Mouse (Mus musculus): Measurements from ENCODE around the gene Nrarp.

Nrarp gene

GRCm38 (mm10) chr2:25196172-25196954, 15.8 kb downstream of the Nrarp start, which contains the start of gene Tor4a:
Gene Tor4a (minus strand): TSS chr2:25196886.
- peak; percentile 90 to 92 for DNase-seq

GRCm38 (mm10) chr2:25197191-25197590, 16.6 kb downstream of the Nrarp start:
- no peak for DNase-seq

GRCm38 (mm10) chr2:25197946-25198345, 17.4 kb downstream of the Nrarp start:
- DNase-seq, result no peak

DNA sequence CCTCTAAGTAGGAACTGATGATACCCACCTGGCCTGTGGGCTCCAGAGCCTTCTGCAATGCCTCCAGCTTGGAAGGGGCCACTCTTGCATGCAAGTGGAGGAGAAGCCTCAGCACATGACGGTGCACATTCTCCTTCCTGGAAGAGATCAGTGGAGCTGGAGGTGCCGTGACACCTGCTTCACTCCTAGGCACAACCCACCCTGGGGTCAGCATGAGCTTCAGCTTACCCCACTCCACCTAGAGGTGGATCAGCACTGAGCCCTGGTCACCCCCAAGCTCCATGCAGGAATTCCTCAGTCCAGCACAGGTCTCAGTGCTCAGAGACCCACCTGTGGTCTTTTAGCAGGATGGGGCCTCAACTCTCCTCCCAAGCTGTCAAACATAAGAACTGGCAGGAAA, 20.1 kb downstream of the Nrarp start:
- no peak for DNase-seq

DNA sequence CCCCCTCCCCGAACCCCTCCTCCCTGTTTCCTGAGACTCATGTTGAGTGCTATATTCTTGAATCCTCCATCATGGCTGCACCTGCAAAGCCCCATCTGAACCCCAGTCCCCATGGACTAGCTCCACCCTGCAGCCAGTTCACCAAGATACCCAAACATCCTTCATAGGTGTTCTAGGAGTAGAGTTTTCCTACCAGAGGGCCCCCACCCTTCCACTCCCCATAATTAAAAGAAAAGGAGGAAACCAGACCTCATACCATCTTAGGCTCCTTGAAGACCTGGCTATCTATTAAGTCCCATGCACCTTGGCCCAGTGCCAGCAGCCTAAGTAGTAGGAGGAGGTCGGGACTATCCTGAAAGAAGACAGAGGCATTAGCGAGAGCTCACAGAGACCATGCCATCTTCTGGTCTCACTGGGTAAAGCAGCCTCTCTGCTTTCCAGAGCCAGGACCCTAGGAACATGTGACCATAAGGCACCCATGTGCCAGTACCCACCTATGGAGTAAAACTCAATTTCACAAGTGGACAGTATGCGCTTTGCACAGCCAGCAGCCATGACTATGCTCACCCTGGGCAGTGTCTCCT, 23.2 kb downstream of the Nrarp start:
- no peak for DNase-seq

GRCm38 (mm10) chr2:25207593-25207992, 27.0 kb downstream of the Nrarp start:
- DNase-seq, result no peak

DNA sequence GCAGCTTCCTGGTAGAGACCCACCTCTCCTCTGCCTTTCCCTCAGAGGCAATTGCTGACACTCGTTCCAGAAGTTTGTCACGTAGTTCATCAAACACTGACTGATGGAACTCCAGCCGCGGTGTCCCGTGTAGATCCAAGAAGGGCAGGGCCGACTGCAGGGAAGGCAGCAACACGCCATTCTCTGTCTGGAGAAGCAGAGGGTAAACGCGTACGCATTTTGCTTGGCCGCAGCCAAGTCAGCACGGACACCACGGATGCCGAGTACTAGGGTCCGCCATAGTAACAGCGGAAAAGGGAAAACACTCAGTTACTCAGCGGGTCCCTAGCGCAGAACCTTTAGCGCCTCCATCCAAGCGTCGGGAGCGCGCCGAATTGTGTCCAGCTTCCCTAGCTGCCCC, 30.1 kb downstream of the Nrarp start:
- DNase-seq, result no peak

- peak; percentile 93 to 94 for DNase-seq
Observed at GRCm38 (mm10) chr2:25211121-25211670, 30.6 kb downstream of the Nrarp start, which contains the start of gene Nelfb. Gene Nelfb (minus strand): TSS chr2:25211489.

- no peak for DNase-seq
Observed at GRCm38 (mm10) chr2:25213266-25213865, 32.8 kb downstream of the Nrarp start.

DNA sequence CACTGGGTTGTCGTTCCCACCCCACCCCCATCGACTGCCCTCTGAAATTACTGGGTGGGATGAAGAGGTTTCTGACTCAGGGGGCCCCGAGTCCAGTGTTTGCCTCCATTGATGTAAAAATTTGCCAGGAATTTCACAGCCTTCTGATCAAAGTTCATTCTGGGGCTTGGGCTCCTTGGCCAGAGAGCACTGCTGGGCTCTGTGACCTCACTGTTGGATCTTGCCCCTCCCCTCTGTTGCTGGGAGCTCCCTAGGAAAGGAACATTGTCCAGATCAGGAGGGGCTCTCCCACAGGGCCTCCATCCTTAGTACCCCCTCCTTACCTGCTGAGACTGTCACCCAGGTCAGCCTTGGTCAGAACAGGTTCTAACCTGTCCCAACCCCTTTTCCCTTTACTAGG, 33.9 kb downstream of the Nrarp start, which contains the start of gene Stpg3:
Gene Stpg3, minus strand, starts transcription at position 194 of the 400 bp plus-strand sequence.
- DNase-seq, result no peak

GRCm38 (mm10) chr2:25217666-25218065, 37.1 kb downstream of the Nrarp start:
- no peak for DNase-seq

- DNase-seq, result no peak
Observed at GRCm38 (mm10) chr2:25218445-25218844, 37.9 kb downstream of the Nrarp start, which contains the start of gene Fam166a. Gene Fam166a (plus strand): TSS chr2:25218745.

GRCm38 (mm10) chr2:25221331-25221772, 40.8 kb downstream of the Nrarp start:
- DNase-seq, result no peak

DNA sequence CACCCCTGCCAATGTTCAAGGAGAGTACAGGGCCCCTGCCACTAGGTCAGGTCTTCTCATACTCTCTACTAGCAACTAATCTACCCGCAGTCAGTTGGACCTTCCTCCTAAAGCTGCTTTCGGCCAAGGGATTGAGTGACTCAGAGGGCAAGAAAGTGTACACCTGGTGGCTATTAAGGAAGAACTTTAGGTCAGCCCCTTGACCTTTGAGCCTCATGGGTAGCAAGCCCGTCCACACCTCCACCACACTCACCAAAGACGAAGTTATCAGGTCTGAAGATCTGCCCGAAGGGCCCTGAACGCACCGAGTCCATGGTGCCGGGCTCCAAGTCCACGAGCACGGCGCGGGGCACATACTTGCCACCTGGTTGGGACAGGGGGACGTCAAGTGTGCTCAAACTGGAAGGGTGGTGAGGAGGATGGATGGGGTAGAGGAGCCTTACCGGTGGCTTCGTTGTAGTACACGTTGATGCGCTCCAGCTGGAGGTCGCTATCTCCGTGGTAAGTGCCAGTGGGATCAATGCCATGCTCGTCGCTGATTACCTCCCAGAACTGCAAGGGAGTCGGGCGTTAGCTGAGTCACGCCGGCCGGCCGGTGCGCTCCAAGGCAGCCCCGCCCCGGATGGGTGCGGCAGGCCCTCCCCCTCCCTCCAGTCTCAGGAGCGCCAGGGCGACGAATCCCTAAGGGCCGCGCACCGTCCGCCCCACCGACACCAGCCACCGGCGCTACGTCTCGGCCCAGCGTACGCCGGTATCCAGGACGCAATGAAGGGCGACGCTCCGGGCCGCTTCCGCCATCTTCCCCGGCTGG, 43.3 kb downstream of the Nrarp start:
- peak in 1 of 2 experiments; percentile 79 for DNase-seq

DNA sequence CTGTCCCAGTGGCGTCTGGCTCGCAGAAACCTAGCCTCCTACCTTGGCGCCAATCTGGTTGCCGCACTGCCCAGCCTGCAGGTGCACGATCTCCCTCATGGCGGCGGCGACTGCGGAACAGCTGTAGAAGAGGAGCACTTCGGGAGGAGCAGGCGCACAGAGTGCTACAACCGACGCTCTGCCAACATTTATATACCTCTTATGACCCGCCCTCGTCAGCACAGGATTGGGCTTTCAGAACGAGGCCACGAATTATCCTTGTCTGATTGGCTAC, 43.9 kb downstream of the Nrarp start, which contains the start of gene Tubb4b:
Gene Tubb4b, minus strand, starts transcription at position 211 of the 274 bp plus-strand sequence.
- no peak for DNase-seq

GRCm38 (mm10) chr2:25224766-25225752, 44.5 kb downstream of the Nrarp start:
- peak; percentile 94 to 97 for DNase-seq

GRCm38 (mm10) chr2:25225811-25226379, 45.3 kb downstream of the Nrarp start:
- no peak for DNase-seq

- no peak for DNase-seq
Observed at GRCm38 (mm10) chr2:25226864-25227263, 46.3 kb downstream of the Nrarp start.

- DNase-seq, result no peak
Observed at GRCm38 (mm10) chr2:25227406-25227805, 46.8 kb downstream of the Nrarp start.

DNA sequence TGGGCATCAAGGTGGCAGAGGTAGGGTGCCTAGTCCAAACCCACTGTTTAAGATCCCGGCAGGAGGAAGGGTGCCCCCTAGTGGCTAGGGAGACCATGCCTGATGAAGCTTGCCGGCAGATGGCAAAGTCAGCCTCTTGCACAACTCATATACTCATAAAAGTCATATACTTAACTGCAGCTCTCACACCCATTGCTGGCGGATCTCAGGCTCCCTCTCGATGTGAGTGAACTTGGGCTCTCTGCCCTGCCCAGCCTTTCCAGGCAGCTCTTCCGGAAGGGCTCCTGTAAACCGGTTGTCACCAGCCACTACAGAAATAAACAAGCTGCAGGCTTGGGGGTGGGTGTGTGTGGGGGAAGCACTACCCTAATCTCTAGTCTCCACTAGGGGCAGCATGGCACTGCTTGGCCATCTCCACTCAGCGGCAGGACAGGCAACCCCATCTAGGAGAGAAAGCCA, 47.9 kb downstream of the Nrarp start:
- peak; percentile 91 for DNase-seq

GRCm38 (mm10) chr2:25228995-25229530, 48.5 kb downstream of the Nrarp start:
- no peak for DNase-seq
